Mouse (Mus musculus) mature B cell (primary cell): Measurements from ENCODE around the gene Gm3072.
"Not testable (repeated sequence)": the region's sequence is repeated elsewhere in the genome, so short reads cannot be mapped to it uniquely, and the experiment has no call there.

Experiments
- in situ Hi-C: fragments of 300-500 bp; cut with MboI; formaldehyde crosslinking; loops from 2 replicates; pipeline ENCODE4 v1.14.3; 2019

Gm3072 gene

GRCm38 (mm10) chr14:41624512-41624911 lies at the start of gene Gm3072:
Gm3072 (minus strand) TSS chr14:41624612.
- in situ Hi-C loops = not testable (repeated sequence)

DNA sequence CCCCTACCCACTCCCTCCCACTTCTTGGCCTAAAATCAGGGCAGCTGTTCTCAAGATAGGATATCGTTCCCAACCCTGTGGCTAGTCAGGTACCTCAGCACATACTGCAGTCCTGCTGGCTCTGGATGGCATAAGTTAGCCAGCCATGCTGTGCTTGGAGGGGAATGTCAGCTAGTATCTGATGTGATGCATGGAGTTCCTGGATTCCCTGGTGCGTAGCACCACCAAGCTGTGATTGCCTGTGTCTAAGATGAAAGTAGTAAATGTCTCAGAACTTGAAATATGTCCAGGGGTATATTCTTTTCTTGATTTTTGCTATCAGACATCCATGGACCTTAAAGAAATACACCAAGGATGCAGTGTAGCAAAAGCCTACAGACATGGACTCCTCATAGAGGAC lies 23.8 kb upstream of the Gm3072 start:
- in situ Hi-C loops = not testable (repeated sequence)

GRCm38 (mm10) chr14:41646387-41646786 lies 22.0 kb upstream of the Gm3072 start, which contains the start of gene Gm3676:
Gm3676 (minus strand) TSS chr14:41646487.
- in situ Hi-C loops = not testable (repeated sequence)

GRCm38 (mm10) chr14:41630144-41630543 lies 5.7 kb upstream of the Gm3072 start:
- in situ Hi-C loops = not testable (repeated sequence)

- in situ Hi-C loops = not testable (repeated sequence)
Observed at GRCm38 (mm10) chr14:41622535-41622934, 1.9 kb downstream of the Gm3072 start.

DNA sequence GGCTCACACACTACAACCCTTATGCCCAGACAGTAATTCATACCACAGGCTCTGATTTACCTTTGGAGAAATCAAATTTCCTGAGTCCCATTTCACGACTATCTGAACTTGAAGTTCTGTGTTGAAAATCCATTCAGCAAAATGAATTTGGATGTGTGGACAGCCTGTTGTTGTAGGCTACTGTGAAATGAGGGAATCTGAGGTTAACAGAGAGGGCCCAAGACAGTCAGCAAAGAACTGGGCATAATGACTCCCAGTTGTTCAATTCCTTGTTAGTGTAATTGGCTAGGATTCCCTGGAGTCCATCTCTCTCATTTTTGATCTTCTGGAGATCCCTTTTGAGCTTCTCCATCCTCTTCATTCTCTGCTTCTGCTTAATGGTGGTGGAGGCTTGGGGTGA lies 13.7 kb downstream of the Gm3072 start:
- in situ Hi-C loops = not testable (repeated sequence)

DNA sequence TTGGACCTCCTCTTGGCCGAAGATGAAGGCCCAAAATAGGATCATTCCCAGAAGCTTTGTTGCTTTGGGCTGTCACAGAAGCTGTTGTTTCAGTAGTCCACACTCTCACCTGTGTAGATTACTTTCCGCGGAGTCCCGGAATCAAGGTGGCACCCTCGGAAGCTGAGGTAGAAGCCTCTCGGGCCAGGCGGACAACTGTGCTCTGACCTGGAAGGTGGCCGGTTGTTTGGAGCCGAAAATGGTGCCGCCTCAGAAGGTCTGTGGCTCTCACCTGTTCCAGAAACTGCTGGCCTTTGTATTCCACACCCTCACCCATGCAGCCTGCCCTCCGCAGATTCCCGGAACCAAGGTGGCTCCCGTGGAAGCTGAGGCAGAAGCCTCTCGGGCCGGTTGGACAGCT lies 23.5 kb downstream of the Gm3072 start:
- in situ Hi-C loops = not testable (repeated sequence)

- in situ Hi-C loops = not testable (repeated sequence)
Observed at GRCm38 (mm10) chr14:41586346-41586745, 38.1 kb downstream of the Gm3072 start.

GRCm38 (mm10) chr14:41572911-41573310 lies 51.5 kb downstream of the Gm3072 start, which contains the start of gene 1700049E17Rik2:
1700049E17Rik2 (plus strand) TSS chr14:41573211.
- in situ Hi-C loops = not testable (repeated sequence)
